Mouse (Mus musculus) cerebellum, adult 2 months (tissue): ENCODE measurements around the gene Prkcb.

ENCODE experiments used
- CTCF ChIP-seq: fragments of 200-500 bp; IDR thresholded peaks from 2 replicates; pipeline ENCODE4 v1.5.1; 2011; ENCODE audit warnings: low read depth, mild to moderate bottlenecking, control low read depth, low read length, moderate library complexity, borderline replicate concordance; ENCODE audit not compliant: insufficient read depth
- POLR2A ChIP-seq: fragments of 200-500 bp; IDR thresholded peaks from 2 replicates; pipeline ENCODE4 v1.6.1; 2011; ENCODE audit warnings: low read length, control low read depth, borderline replicate concordance; ENCODE audit not compliant: insufficient read depth

DNA sequence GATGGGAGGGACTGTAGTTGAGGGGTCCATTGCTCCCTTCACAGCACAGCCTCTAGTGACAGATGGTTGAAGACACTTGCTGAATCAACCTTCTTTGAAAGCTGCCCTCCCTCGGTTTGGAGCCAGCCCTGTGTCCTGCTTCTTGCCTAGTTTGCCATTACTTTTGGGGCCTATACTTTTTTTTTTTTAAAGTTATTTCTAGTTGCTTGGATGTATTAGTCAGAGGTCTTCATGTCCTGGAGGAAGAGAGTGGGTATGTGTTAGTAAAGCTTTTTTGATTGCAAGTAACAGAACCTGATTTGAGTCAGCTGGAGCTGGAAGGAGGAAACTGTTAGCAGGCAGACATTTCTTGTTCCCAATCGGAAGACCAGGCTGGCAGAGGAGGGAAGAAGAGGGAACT lies 62.2 kb downstream of the Prkcb start:
- TF ChIP-seq POLR2A (no peak), CTCF (no peak)
